Mouse (Mus musculus) kidney, postnatal 25 days (tissue): ENCODE results near the gene Txndc2.

ENCODE experiments used
- DNase-seq, 2 experiments: peaks; one replicate each; pipeline ENCODE4 v3.0.0; 2021; ENCODE audit warnings: mixed read lengths in 2 of 2

Gene Txndc2

GRCm38 (mm10) chr17:65611721-65612120, 30.2 kb downstream of the Txndc2 start:
- DNase-seq: no peak

- no peak for DNase-seq
Measured at GRCm38 (mm10) chr17:65608743-65609142, 33.2 kb downstream of the Txndc2 start.

DNA sequence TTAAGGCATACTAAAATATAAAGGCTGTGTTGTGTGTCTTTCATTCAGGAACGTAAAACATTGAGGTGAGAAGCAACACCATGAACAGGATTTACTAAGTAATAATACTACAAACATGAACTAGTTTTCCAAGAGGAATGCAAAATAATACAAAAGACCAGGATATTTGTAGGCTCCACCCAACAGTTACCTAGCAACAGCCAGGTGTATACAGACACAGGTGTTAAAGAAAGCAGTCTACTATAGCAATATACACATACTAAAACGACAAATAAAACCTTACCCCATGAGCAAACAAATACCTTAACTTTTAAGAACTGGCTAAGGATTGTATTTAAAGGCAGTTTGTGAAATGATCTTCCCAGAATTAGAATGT, 33.7 kb downstream of the Txndc2 start:
- DNase-seq: no peak

DNA sequence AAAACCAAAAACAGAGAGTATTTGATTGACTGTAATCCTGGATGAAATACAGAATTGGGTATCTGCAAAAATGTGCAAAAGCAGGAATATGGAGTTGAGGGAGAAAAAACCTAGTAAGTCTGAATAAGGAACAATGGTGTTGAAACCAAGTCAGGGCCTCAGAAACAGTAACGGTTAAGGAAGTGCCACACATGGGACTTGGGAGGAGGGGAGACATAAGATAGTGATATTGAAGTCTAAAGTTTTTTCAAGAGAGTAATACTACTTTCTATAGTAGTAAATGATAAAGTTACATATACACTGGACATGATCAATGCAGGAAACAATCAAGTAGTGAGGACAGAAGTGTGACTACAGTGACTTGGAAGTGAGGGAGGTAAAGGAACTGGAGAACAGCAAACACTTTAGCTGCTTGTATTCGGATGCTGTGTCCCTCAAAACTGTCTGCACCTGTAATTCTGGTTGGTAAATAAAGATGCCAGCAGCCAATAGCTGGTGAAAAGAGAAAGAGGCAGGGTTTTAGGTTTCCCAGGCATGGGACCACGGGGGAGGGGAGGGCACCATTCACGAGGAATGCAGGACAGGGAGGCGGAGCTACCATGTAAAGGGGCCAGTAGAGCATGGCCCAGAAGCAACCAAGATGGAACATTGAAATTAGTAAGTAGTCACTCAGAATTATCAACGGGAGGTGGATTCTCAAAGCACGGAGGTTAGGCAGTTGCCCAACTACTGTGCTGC, 34.2 kb downstream of the Txndc2 start:
- DNase-seq: peak in 1 of 2 experiments; percentile 27

DNA sequence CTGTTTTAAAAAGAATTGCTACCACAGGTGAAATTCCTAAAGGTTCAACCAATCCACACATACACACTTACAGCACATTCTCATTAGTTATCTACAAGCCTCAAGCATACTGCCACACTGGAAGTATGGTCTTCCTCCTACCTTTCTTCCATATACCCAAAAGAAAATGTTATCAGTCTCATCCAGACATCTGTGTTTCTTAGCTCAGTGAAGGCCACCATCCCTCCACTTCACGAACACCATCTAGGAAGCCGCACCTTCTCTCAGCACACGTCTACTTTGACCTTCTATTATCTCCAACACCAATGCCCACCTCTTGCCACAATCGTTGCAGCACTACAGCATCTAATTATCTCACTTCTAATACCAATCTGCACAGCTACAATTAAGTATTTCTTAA, 36.0 kb downstream of the Txndc2 start:
- no peak for DNase-seq

- DNase-seq: no peak
Measured at GRCm38 (mm10) chr17:65604892-65605291, 37.1 kb downstream of the Txndc2 start.

DNA sequence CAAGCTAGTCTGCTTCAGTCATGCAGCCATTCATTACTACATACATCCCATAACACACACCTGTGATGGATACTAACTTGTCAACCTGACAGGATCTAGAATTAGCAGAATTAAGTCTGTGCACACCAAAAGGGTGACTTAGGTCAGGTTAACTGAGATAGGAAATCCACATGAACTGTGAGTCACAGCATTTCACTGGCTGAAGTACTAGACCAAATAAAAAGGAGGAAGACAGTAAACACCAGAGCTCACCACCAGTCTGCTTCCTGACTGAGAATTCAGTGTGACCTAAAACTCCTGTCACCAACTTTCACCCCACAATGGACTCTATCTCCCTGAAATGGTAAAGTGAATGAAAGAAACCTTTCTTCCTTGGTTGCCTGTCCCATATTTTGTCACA, 37.7 kb downstream of the Txndc2 start:
- no peak for DNase-seq

DNA sequence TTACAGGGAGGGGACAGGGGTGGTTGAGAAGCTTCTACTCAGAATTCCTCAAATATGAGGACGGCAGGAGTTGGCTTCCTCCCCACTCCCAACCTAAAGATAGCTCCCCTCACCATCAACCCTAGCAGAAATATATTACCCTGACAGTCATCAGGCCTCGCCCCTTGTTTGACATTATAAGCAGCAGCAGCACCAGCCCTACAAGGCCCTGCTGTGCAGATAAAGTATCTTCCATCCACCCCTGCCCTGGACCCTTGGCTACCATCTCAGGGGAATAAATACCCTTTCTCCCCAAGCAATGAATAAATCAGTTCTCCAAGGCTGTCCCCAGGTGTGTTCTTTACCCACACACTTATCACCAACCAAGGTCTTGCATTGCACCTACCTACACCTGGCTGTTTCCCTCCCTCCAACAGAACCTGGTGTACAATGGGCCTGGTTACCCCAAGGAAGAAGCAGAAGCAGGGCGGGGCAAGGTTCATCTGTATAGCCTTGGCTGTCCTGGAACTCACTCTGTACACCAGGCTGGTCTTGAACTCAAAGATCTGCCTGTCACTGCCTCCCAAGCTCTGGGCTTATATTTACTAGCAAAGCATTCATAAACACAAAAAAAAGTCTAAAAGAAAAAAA, 44.0 kb downstream of the Txndc2 start:
- DNase-seq: no peak

DNA sequence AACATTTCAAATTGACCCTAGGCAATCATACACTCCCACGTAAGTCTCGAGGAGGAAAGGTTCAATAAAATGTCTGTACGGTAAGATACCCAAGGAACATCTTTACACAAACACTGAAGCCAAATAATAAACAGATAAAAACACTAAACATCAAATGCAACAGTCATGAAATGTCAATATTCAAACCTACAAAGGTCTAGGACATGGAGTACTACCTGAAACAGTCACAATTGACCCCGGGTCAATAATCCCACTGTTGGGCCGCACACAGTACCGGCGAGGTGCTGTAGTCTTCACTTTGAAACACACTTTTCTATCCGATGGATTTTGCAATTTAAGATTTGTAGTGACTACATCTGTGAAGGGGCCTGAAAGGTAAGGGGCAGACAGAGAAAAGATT, 47.3 kb downstream of the Txndc2 start:
- DNase-seq: no peak
